Mouse (Mus musculus): ENCODE results near the gene Alox5. TPM values are rescaled to one million over a fixed set of nuclear protein-coding genes. Genes with fewer than 3 reads are reported as not detected.

Alox5 gene
- total RNA-seq, 2 experiments from 2014 or later, result 0.64 to 0.66 TPM

DNA sequence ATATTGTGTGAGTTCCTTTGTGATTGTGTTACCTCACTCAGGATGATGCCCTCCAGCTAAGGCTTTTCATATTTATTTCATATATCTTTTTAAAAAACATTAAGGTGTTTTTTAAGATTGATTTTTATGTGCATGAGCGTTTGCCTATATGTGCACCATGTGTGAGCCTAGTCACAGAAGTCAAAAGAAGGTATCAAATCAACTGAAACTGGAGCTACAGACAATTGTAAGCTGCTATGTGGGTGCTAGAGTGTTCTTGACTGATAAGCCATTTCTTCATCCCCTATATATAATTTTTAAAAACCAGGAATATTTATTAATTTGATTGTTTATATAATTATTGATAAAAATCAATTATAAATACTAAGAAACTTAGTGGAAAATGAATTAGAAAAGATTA lies 72.9 kb downstream of the Alox5 start:
- no peak for DNase-seq
- intact Hi-C loops (cut with DNase I), result no loop called here

DNA sequence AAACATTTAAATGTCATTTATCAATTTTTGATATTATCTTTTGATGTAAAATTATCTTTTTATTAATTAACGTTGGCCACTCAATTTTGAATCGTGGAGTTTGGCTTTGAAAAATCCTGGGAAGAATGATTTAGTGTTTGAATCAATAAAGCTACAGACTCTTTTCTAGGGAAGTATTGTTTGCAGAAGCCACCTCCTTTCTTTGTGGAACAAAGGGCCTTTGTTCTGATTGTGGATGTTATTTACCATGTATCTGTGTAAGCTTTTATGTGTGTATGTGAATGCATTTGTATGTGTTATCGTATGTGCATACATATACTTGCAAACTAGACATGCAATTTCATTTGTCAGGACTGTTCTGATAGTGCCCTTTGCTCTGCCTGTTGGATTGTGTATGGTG lies 74.5 kb downstream of the Alox5 start:
- intact Hi-C loops (cut with DNase I), result no loop called here
- no peak for DNase-seq

DNA sequence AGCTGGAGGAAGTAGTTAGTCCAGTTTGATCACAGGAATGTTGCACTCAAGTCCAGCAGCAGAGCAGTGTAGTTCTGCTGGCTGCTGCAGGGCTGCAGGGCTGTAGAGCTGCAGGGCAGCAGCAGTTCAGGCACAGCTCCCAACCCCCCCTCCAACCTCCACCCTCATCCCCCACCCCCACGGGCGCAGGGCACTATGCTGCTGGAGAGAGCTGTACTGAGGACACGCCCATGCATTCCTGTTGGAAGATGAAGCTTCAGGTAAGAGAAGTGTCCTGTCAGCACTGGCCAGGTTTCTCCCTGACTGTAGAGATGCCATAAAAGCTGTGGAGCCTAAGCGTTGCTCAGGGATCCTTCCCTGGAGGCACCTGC lies 74.9 kb downstream of the Alox5 start:
- no peak for DNase-seq

DNA sequence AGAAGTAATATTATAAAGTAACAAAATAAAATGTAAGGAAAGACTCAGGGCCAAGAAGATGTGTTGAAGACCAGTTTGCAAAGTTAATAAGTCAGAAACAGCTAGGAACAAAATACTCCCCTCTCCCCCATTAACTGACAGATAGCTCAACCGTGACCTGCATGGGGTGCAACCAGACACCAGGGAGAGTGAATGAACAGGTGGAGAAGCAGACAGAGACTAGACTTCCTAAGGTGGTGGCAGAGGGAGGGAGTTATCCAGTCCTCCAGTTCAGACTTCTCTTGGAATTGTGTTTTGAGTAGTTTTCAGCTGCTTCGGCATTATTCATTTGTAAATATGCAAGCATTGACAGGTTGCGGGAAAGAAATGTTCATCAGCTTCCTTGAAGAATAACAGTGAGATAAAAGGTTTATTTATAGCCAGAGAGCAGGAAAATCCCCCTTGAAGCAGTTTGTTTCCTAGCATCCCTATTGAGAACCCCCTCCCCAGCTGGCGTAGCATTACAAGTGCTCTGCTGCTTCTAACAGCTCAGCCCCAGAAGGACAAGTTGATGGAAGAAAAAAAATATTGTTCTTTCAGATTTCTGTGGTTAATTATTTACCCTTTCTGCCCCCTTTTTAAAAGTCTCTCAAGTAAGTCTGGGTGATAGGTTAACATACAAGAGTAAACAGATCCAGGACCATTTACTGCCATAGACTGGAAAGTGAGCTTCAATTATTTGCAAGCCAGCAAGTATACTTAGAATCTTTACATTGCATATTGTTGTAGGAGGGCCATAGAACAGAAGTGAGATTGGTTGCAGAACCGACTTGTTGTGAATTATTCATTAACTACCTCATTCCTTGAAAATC lies 75.6 kb downstream of the Alox5 start:
- no peak for DNase-seq
- intact Hi-C loops (cut with DNase I), result no loop called here

More for the DNA sequence above, 74.9 kb downstream of the Alox5 start:
- intact Hi-C loops (cut with DNase I), result no loop called here

DNA sequence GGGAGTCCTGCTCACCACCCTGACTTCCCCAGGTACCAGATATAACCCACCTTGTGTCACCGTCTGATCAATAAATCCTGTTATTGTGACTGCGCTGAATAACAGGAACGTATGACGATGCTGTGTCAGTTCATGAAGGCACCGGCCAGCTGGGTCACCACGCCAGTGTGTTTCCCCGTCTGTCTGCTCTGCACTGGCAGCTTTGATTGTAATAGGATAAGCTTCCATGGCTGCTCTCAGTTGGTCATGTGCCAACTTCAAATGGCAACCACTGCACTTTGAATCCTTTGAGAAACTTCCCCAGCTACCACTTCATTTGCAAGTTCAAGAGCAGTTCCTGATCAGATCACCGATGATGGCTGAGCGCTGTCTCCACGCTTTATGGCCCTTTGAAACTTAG lies 77.4 kb downstream of the Alox5 start:
- intact Hi-C loops (cut with DNase I), result no loop called here
- no peak for DNase-seq

DNA sequence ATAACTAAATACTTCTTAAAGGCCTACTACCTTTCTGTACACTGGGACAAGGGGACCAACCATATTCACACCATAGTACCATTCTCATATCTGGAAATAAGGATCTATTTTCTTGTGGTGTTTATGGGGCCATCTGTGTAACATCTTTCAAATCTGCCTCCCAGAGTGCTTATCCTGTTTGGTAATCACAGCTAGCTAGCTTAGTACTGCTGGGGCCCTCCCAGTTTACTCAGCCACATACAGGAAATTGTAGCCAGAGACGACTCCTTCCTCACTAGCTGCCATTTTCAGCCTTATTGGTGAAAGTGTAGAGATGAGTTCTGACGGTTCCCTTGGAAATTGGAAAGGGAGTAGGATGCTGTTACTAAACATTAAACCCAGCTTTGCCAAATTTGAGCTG lies 79.4 kb downstream of the Alox5 start:
- intact Hi-C loops (cut with DNase I), result no loop called here
- DNase-seq, result no peak

DNA sequence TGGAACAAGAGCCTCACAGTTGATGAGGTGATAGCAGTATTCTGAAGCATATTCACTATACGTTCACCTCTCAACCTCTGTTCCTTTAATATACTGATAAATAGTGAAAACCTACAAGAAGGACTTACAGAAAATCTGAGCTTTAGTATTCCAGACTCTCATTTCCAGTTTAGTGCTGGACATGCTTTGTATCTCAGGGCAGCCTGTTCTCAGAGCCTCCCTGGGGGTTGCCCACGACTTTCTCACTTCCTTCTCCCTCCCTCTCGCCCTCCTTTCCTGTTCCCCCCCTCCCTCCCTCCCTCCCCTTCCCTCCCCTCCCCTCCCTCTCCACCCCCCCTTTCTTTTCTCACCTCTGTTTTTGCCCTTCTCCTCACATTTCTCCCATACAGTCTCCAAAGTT lies 80.8 kb downstream of the Alox5 start:
- DNase-seq, result no peak
- intact Hi-C loops (cut with DNase I), result no loop called here

DNA sequence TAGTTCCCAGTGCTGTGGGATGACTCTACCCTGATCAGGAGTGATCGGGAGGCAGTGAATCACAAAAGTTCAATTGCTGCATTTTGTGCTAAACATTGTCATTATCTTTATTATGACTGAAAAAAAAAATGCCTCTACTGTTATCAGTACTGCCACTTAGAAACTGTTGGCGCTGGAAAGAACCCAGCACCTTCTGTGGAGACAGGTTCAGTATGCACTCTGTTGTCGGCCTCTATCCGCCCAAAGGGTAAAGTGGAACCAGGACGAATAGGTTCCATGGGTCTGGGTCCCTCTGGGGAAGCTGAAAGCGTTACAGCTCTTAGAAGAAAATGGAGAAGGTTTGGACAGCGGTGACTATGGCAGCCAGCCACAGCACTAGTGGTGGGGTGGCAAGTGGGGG lies 82.1 kb downstream of the Alox5 start:
- intact Hi-C loops (cut with DNase I), result no loop called here
- DNase-seq, result no peak

DNA sequence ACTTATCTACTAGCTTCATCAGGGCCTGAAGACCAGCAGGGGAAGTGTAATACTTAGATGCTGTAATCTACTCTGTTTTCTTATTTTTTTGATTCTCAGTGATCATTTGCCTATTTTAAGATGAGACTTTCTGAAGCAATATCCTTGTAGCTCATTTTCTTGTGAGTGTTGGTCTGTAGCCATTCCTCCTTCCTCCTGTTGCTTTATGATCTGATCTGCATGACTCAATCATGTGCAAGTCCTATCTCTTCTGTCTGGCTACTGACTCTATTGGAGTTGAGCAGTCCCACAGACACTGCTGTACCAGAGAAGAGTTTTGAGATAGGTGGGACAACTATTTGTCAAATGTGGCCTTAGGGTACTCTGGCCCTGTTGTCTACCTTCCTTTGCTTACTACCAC lies 86.4 kb downstream of the Alox5 start:
- no peak for DNase-seq
- intact Hi-C loops (cut with DNase I), result no loop called here

DNA sequence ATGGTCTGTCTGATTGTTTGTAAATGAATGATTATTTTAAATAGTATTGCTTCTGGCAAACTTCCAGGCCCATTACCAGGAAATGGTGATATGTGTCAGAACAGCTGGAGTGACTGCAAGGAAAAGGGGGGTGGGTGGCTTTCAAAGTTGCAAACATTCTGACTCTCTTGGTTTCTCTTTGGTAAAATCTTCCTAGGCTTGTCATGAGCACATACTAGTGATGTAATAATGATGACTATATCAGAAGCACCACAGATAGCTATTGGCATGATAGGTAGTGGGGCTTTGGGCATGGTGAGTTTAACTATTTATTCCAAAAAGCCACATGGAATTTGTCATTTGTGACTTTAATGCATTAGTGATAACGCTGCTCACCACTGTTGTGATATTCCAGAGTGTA lies 86.8 kb downstream of the Alox5 start:
- DNase-seq, result no peak
- intact Hi-C loops (cut with DNase I), result no loop called here

DNA sequence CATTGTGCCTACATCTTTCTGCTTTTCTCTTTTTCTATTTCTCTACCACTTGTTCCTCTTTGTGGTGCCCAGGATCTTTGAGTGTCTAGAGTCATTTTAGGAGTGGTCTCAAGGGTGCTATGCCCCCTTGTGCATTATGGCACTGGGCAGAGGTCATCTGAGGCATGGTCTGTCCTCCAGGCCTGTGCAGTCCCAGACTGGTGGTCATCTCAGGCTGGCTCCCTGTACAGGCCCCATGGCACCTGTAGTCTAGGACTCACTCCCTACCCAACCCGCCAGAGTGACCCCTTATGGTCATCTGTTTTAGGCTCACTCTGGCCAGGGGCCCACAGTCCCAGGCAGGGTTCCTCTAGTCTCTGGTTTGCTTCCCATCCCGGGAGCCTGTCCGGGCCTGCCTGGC lies 89.5 kb downstream of the Alox5 start:
- intact Hi-C loops (cut with DNase I), result no loop called here
- no peak for DNase-seq

DNA sequence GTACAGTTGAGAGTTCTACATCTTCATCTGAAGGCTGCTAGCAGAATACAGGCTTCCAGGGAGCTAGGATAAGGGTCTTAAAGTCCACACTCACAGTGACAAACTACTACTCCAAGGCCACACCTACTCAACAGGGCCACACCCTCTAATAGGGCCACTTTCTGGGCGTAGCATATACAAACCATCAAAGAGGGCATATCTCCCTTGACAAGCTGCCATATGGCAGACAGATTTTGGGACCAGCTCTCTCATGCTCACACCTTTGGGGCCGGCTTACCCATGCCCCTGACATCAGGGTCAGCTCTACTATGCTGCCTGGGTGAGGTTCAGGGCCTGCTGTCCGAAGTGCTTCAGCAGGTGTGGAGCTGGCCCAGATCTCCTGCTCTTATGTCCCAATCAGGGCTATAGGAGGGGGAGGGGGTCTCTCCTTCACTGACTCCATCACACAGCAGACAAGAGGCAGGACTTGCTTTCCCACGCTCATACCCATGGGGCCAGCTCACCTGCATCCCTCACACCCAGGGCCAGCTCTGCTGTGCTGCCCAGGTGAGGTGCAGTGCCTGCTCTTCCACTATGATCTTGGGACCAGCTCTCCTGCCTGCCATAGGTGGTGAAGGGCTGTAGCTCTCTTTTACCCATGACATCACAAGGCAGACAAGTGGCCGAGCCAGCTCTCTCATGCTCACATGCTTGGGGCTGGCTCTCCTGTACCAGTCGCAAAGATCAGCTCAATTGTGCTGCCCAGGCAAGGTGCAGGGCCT lies 90.6 kb downstream of the Alox5 start:
- intact Hi-C loops (cut with DNase I), result no loop called here
- DNase-seq, result no peak

DNA sequence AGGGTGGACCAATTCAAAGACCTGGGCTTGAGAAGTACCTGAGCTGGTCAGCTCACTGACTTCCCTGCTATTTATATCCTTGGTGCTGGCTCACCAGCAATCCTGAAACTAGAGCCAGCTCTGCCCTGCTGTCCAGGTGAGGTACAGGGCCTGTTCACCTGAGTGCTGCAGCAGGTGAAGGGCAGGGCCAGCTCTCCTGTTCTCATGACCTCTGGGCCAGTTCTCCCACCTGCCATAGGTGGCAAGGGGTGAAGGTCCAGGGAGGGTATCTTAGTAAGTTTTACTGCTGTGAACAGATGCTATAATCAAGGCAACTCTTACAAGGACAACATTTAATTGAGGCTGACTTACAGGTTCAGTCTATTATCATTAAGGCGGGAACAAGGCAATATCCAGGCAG lies 91.2 kb downstream of the Alox5 start:
- intact Hi-C loops (cut with DNase I), result no loop called here
- no peak for DNase-seq

DNA sequence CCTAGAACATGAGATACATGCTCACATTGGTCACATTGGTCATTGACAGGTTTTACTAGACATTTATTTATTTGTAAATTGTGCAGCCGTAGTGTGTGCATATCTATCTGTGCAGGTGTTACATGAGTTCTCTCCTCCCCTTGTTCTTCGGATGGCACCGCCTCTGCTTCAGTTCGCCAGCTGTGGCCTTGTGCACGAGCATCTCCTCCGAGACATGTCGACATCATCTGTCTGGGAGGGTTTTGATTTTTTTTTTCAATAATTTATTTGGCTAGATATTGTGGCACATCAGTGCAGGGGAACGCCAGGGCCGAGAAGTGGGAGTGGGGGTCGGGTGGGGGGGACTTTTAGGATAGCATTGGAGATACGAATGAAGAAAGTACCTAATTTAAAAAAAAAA lies 93.0 kb downstream of the Alox5 start:
- intact Hi-C loops (cut with DNase I), result no loop called here
- DNase-seq, result no peak

DNA sequence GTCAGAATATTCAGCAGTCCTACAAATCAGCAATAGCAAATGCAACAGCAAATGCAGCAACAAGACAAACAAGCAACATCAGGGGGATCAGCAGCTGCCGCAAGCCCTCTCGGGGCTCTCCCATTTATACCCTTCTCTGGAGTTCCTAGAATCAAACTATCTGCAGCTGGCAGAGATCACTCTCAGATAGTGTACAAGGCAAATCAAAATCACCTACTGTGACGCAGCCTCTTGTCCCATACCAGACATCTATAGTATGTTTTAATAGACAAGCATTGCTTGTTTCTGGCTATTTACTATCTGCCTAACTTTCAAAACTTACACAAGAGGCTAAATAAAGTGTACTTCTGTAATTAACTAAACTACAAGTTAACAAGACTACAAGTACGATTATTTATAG lies 99.0 kb downstream of the Alox5 start:
- intact Hi-C loops (cut with DNase I), result no loop called here
- DNase-seq, result no peak

DNA sequence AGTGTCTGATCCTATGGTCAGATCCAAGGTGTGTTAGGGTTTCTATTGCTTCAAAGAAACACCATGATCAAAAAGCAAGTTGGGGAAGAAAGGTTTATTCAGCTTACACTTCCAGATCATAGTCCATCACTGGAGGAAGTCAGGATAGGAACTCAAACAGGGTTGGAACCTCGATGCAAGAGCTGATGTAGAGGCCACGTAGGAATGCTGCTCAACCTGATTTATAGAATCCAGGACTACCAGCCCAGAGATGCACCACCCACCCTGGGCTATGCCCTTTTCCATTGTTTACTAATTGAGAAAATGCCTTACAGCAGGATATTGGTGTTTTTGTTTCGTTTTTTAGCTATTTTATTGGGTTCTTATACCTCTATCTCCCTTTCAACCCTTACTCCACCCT lies 99.5 kb downstream of the Alox5 start:
- intact Hi-C loops (cut with DNase I), result no loop called here
- DNase-seq, result no peak

Other genes with a start within 250 kb of the Alox5 start
- under 1 TPM; 0.51 to 0.86 TPM for gene Zfand4, start 197.0 kb downstream of the Alox5 start, total RNA-seq (2021)
- gene March8, start 123.2 kb downstream of the Alox5 start, total RNA-seq (2021), result 10 to 100 TPM; 23.4 to 24.9 TPM
- not detected for gene Olfr211, start 27.9 kb upstream of the Alox5 start, total RNA-seq (2021)
- gene Olfr212, start 45.3 kb upstream of the Alox5 start, total RNA-seq (2021), result not detected
- not detected for gene Olfr213, start 77.3 kb upstream of the Alox5 start, total RNA-seq (2021)
- gene Gm5580, start 90.0 kb upstream of the Alox5 start, total RNA-seq (2021), result 1 to 10 TPM in 1 of 2 experiments, under 1 TPM in 1; 0.79 to 1.3 TPM
- not detected for gene Olfr214, start 93.1 kb upstream of the Alox5 start, total RNA-seq (2021)
- not detected for gene Olfr215, start 123.0 kb upstream of the Alox5 start, total RNA-seq (2021)
- 1 to 10 TPM; 6.2 to 7.1 TPM for gene Zfp422, start 167.8 kb upstream of the Alox5 start, total RNA-seq (2021)
- 10 to 100 TPM; 10.2 to 13.3 TPM for gene Depp1, start 189.4 kb upstream of the Alox5 start, total RNA-seq (2021)
- 1 to 10 TPM; 1.6 to 2.0 TPM for gene Rassf4, start 212.8 kb upstream of the Alox5 start, total RNA-seq (2021)